Mouse (Mus musculus) myocyte (in vitro differentiated cells): ENCODE measurements at regions not wholly inside any gene's neighbourhood (a gene's known extent, or its start where the extent isn't known, plus 50 kb on each side); places are given as distances from the start of the nearest gene placed in this dataset.

Experiments
- H3K27me3 ChIP-seq: one replicate; pipeline ENCODE4 v1.6.1; 2011; ENCODE audit not compliant: control insufficient read depth, insufficient read depth, insufficient read length
- H3K36me3 ChIP-seq: one replicate; pipeline ENCODE4 v1.6.1; 2011; ENCODE audit not compliant: control insufficient read depth, insufficient read depth
- H3K4me2 ChIP-seq: one replicate; pipeline ENCODE4 v1.6.1; 2011; ENCODE audit warnings: low read depth, control low read depth
- H3K4me3 ChIP-seq: one replicate; pipeline ENCODE4 v1.5.1; 2011; ENCODE audit warnings: mild to moderate bottlenecking, control low read depth, moderate library complexity
- H3K79me2 ChIP-seq: one replicate; pipeline ENCODE4 v1.6.1; 2011; ENCODE audit not compliant: control insufficient read depth, insufficient read depth
- H3ac ChIP-seq: one replicate; pipeline ENCODE4 v1.6.1; 2011; ENCODE audit not compliant: control insufficient read depth, insufficient read length
- CEBPB ChIP-seq: IDR thresholded peaks from 2 replicates; pipeline ENCODE4 v1.6.1; 2011; ENCODE audit warnings: mild to moderate bottlenecking, moderate library complexity; ENCODE audit not compliant: poor library complexity, insufficient read depth, severe bottlenecking
- E2F4 ChIP-seq: IDR thresholded peaks from one replicate; pipeline ENCODE4 v1.6.1; 2011; ENCODE audit warnings: mild to moderate bottlenecking, control low read depth, moderate library complexity; ENCODE audit not compliant: insufficient read depth
- MAX ChIP-seq: IDR thresholded peaks from one replicate; pipeline ENCODE4 v1.6.1; 2011; ENCODE audit warnings: low read depth, mild to moderate bottlenecking, control low read depth
- MYOD1 ChIP-seq, 3 experiments: IDR thresholded peaks; one replicate each; pipeline ENCODE4 v1.6.1; 2011; ENCODE audit warnings: control low read depth in 2 of 3, low read depth in 2 of 3, mild to moderate bottlenecking in 2 of 3, moderate library complexity in 1 of 3; ENCODE audit not compliant: insufficient read length in 2 of 3, control insufficient read depth in 1 of 3
- MYOG ChIP-seq, 3 experiments: IDR thresholded peaks; one replicate each; pipeline ENCODE4 v1.6.1; 2011; ENCODE audit warnings: control low read depth in 2 of 3, low read depth in 2 of 3, mild to moderate bottlenecking in 2 of 3; ENCODE audit not compliant: insufficient read length in 2 of 3, control insufficient read depth in 1 of 3, insufficient read depth in 1 of 3
- POLR2A ChIP-seq: IDR thresholded peaks from one replicate; pipeline ENCODE4 v1.6.1; 2011; ENCODE audit warnings: low read depth, mild to moderate bottlenecking, control low read depth, moderate library complexity; ENCODE audit not compliant: insufficient read length
- POLR2AphosphoS2 ChIP-seq: IDR thresholded peaks from one replicate; pipeline ENCODE4 v1.6.1; 2011; ENCODE audit warnings: low read depth, control low read depth; ENCODE audit not compliant: insufficient read length
- REST ChIP-seq: IDR thresholded peaks from one replicate; pipeline ENCODE4 v1.6.1; 2011; ENCODE audit warnings: mild to moderate bottlenecking, control low read depth, moderate library complexity; ENCODE audit not compliant: insufficient read depth, insufficient read length
- SRF ChIP-seq: IDR thresholded peaks from one replicate; pipeline ENCODE4 v1.6.1; 2011; ENCODE audit warnings: low read depth; ENCODE audit not compliant: control insufficient read depth, insufficient read length
- TCF12 ChIP-seq: IDR thresholded peaks from one replicate; pipeline ENCODE4 v1.6.1; 2011; ENCODE audit warnings: mild to moderate bottlenecking, control low read depth; ENCODE audit not compliant: poor library complexity, insufficient read depth, severe bottlenecking
- TCF3 ChIP-seq: IDR thresholded peaks from one replicate; pipeline ENCODE4 v1.6.1; 2011; ENCODE audit warnings: low read depth, control low read depth; ENCODE audit not compliant: insufficient read length
- USF1 ChIP-seq: IDR thresholded peaks from one replicate; pipeline ENCODE4 v1.6.1; 2011; ENCODE audit warnings: low read depth, mild to moderate bottlenecking, control low read depth, moderate library complexity

GRCm38 (mm10) chr1:41153174-41153999 is 348.0 kb downstream of the Tmem182 start:
- TF ChIP-seq TCF3 (no peak), E2F4 (no peak)
- no peaks in the 10 kb centered on the region for H3K36me3 ChIP-seq
- H3K79me2 ChIP-seq, result no peaks in the 10 kb centered on the region
- no peak overlapping the region for H3K4me3 ChIP-seq
- no peak overlapping the region for H3ac ChIP-seq
- H3K4me2 ChIP-seq, result no peak overlapping the region
- H3K27me3 ChIP-seq, result no peaks in the 10 kb centered on the region

GRCm38 (mm10) chr1:41154198-41154597 is 348.8 kb downstream of the Tmem182 start:
- no peaks in the 10 kb centered on the region for H3K79me2 ChIP-seq
- H3K4me3 ChIP-seq, result no peak overlapping the region
- TF ChIP-seq POLR2A, result no peak
- no peaks in the 10 kb centered on the region for H3K27me3 ChIP-seq
- no peak overlapping the region for H3K4me2 ChIP-seq
- H3ac ChIP-seq, result no peak overlapping the region
- H3K36me3 ChIP-seq, result no peaks in the 10 kb centered on the region

- H3ac ChIP-seq, result no peak overlapping the region
- no peak overlapping the region for H3K4me2 ChIP-seq
- TF ChIP-seq USF1 (no peak), REST (no peak), CEBPB (no peak), E2F4 (no peak), SRF (no peak), POLR2AphosphoS2 (no peak), MYOD1 (IDR thresholded peaks at IDR 0.05; ENCODE audit: control insufficient read depth in 1 of 3, insufficient read length in 2 of 3, low read depth in 2 of 3) (no peak), MAX (no peak), MYOG (IDR thresholded peaks at IDR 0.05; ENCODE audit: control insufficient read depth in 1 of 3, insufficient read depth in 1 of 3, insufficient read length in 2 of 3, low read depth in 2 of 3) (no peak), TCF3 (no peak), TCF12 (no peak), POLR2A (no peak)
- no peaks in the 10 kb centered on the region for H3K79me2 ChIP-seq
- no peaks in the 10 kb centered on the region for H3K36me3 ChIP-seq
- no peaks in the 10 kb centered on the region for H3K27me3 ChIP-seq
- no peak overlapping the region for H3K4me3 ChIP-seq
Observed at GRCm38 (mm10) chr1:41156946-41157345, 351.5 kb downstream of the Tmem182 start.

- H3ac ChIP-seq, result no peak overlapping the region
- H3K79me2 ChIP-seq, result no peaks in the 10 kb centered on the region
- no peak overlapping the region for H3K4me3 ChIP-seq
- no peaks in the 10 kb centered on the region for H3K36me3 ChIP-seq
- TF ChIP-seq TCF12 (no peak), MYOG (IDR thresholded peaks at IDR 0.05; ENCODE audit: control insufficient read depth in 1 of 3, insufficient read depth in 1 of 3, insufficient read length in 2 of 3, low read depth in 2 of 3) (no peak), E2F4 (no peak), MYOD1 (IDR thresholded peaks at IDR 0.05; ENCODE audit: control insufficient read depth in 1 of 3, insufficient read length in 2 of 3, low read depth in 2 of 3) (peak in 2 of 3 experiments; percentile 11 to 28), POLR2AphosphoS2 (no peak), CEBPB (no peak), USF1 (no peak)
- no peaks in the 10 kb centered on the region for H3K27me3 ChIP-seq
- no peak overlapping the region for H3K4me2 ChIP-seq
Observed at GRCm38 (mm10) chr1:41157651-41158513, 352.5 kb downstream of the Tmem182 start.

- Histone ChIP-seq H3K4me3 (no peak overlapping the region), H3K4me2 (no peak overlapping the region), H3K79me2 (no peaks in the 10 kb centered on the region), H3ac (no peak overlapping the region), H3K27me3 (no peaks in the 10 kb centered on the region), H3K36me3 (no peaks in the 10 kb centered on the region)
- TF ChIP-seq SRF, result no peak
- no peak for TF ChIP-seq POLR2AphosphoS2
- TF ChIP-seq CEBPB, result no peak
- no peak for TF ChIP-seq E2F4
- no peak for TF ChIP-seq TCF12
- no peak for TF ChIP-seq TCF3
- no peak for TF ChIP-seq POLR2A
- TF ChIP-seq REST, result no peak
- TF ChIP-seq MYOG (IDR thresholded peaks at IDR 0.05; ENCODE audit: control insufficient read depth in 1 of 3, insufficient read depth in 1 of 3, insufficient read length in 2 of 3, low read depth in 2 of 3), result no peak
- no peak for TF ChIP-seq MAX
- no peak for TF ChIP-seq USF1
- TF ChIP-seq MYOD1 (IDR thresholded peaks at IDR 0.05; ENCODE audit: control insufficient read depth in 1 of 3, insufficient read length in 2 of 3, low read depth in 2 of 3), result no peak
Observed at GRCm38 (mm10) chr1:41165878-41166786, 360.7 kb downstream of the Tmem182 start.
